Mouse (Mus musculus) right cerebral cortex, adult 18-20 months (tissue): Measurements from ENCODE around the gene Blmh.
"Not testable (repeated sequence)": the region's sequence is repeated elsewhere in the genome, so short reads cannot be mapped to it uniquely, and the experiment has no call there.

Experiments used
- DNase-seq: peaks from one replicate; pipeline ENCODE4 v3.0.0; 2022; ENCODE audit warnings: mixed read lengths

The Blmh gene

GRCm38 (mm10) chr11:76917230-76917548 is 7.4 kb upstream of the Blmh start:
- no peak for DNase-seq

GRCm38 (mm10) chr11:76920607-76921006 is 4.0 kb upstream of the Blmh start:
- DNase-seq = no peak

GRCm38 (mm10) chr11:76928586-76928985 is 4.0 kb downstream of the Blmh start:
- not testable (repeated sequence) for DNase-seq

GRCm38 (mm10) chr11:76933209-76933608 is 8.6 kb downstream of the Blmh start:
- no peak for DNase-seq

- no peak for DNase-seq
Observed at GRCm38 (mm10) chr11:76936578-76936977, 12.0 kb downstream of the Blmh start.

GRCm38 (mm10) chr11:76944839-76945238 is 20.2 kb downstream of the Blmh start:
- no peak for DNase-seq

- DNase-seq = peak; percentile 91
Observed at GRCm38 (mm10) chr11:76945386-76946202, 21.0 kb downstream of the Blmh start.

- DNase-seq = no peak
Observed at GRCm38 (mm10) chr11:76946203-76946585, 21.6 kb downstream of the Blmh start.

GRCm38 (mm10) chr11:76953536-76953935 is 28.9 kb downstream of the Blmh start:
- DNase-seq = peak; percentile 32

GRCm38 (mm10) chr11:76965703-76966102 is 41.1 kb downstream of the Blmh start:
- DNase-seq = no peak

GRCm38 (mm10) chr11:76970328-76970727 is 45.7 kb downstream of the Blmh start:
- DNase-seq = no peak

- DNase-seq = no peak
Observed at GRCm38 (mm10) chr11:76974680-76975319, 50.2 kb downstream of the Blmh start.

GRCm38 (mm10) chr11:76981570-76982141 is 57.0 kb downstream of the Blmh start:
- DNase-seq = no peak

- no peak for DNase-seq
Observed at GRCm38 (mm10) chr11:76982415-76982814, 57.8 kb downstream of the Blmh start.

- DNase-seq = no peak
Observed at GRCm38 (mm10) chr11:76983641-76984040, 59.0 kb downstream of the Blmh start.

- DNase-seq = no peak
Observed at GRCm38 (mm10) chr11:76984173-76984572, 59.6 kb downstream of the Blmh start.

GRCm38 (mm10) chr11:76990839-76991238 is 66.2 kb downstream of the Blmh start:
- no peak for DNase-seq

GRCm38 (mm10) chr11:76992886-76993285 is 68.3 kb downstream of the Blmh start:
- DNase-seq = no peak

GRCm38 (mm10) chr11:76995966-76996672 is 71.5 kb downstream of the Blmh start:
- DNase-seq = peak; percentile 21

GRCm38 (mm10) chr11:76997305-76997704 is 72.7 kb downstream of the Blmh start:
- DNase-seq = peak; percentile 55

- no peak for DNase-seq
Observed at GRCm38 (mm10) chr11:76997916-76998704, 73.5 kb downstream of the Blmh start, which contains the start of gene Slc6a4. Gene Slc6a4, plus strand, starts transcription at chr11:76998603.

GRCm38 (mm10) chr11:76998705-76999226 is 74.2 kb downstream of the Blmh start:
- DNase-seq = no peak
